Mouse (Mus musculus) bone marrow, adult 2 months (tissue): Measurements from ENCODE around the gene Tle4.

ENCODE experiments used
- CTCF ChIP-seq: fragments of 200-500 bp; IDR thresholded peaks from 2 replicates; pipeline ENCODE4 v1.5.1; 2011; ENCODE audit warnings: low read length, control low read depth; ENCODE audit not compliant: control insufficient read depth, insufficient read depth
- POLR2A ChIP-seq: fragments of 200-500 bp; IDR thresholded peaks from 2 replicates; pipeline ENCODE4 v1.6.1; 2011; ENCODE audit warnings: low read depth, mild to moderate bottlenecking, control low read depth, low read length, borderline replicate concordance; ENCODE audit not compliant: control insufficient read depth

DNA sequence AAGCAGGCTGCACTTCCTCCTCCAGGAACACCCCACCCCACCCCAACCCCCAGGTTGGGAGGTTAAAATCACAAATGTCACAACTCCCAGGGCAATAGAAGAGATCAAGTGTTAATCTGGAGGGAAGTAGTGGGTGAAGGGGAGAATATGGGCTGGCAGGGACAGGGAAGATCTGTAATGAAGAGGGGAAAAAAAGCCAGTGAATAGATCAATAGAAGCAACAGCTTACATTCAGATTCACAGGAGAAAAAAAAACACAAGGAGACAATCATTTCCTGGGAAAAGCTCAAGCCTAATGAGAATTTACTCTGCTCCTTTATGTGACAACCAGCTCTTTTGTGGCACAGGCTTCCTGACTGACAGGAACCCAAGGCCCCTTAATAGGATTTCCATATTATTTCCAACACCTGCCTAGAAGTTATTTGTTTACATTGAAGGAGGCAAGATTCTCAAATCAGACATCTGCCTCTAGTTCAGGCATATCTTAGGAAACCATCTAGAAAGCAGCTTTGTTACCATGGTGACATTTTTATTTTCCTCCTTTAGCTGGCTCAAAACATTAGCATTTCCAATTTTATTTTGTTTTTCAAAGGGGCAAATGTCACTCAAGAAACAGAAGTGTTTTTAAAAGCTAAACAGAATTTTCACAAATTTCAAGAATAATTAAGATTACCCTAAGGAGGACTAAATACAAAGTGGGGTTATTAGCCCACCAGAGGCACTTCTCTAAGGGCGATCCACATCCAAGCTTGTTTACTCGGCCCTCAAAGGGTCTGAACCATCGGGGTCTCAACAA is 90.8 kb downstream of the Tle4 start:
- TF ChIP-seq CTCF (no peak), POLR2A (no peak)
